Mouse (Mus musculus) small intestine, adult 2 months (tissue): Measurements from ENCODE around the gene Hint1.

Experiments used
- CTCF ChIP-seq: fragments of 200-500 bp; IDR thresholded peaks from 2 replicates; pipeline ENCODE4 v1.5.1; 2012; ENCODE audit warnings: low read depth, mild to moderate bottlenecking, control low read depth, inconsistent platforms, low read length, moderate library complexity, mixed read lengths; ENCODE audit not compliant: insufficient replicate concordance, insufficient read length; ENCODE audit errors: extremely low read depth
- POLR2A ChIP-seq: fragments of 200-500 bp; IDR thresholded peaks from 2 replicates; pipeline ENCODE4 v1.6.1; 2012; ENCODE audit warnings: low read depth, mild to moderate bottlenecking, control low read depth, inconsistent platforms, low read length, moderate library complexity

GRCm38 (mm10) chr11:54844959-54845358 is 21.2 kb upstream of the Hint1 start:
- no peak for TF ChIP-seq CTCF
- TF ChIP-seq POLR2A: no peak
